Mouse (Mus musculus) thymus, adult 2 months (tissue): ENCODE measurements around the gene Daam1. TPM values are rescaled to one million over a fixed set of nuclear protein-coding genes. Genes with fewer than 3 reads are reported as not detected.

Experiments used
- DNase-seq: peaks from one replicate; pipeline ENCODE4 v3.0.0; 2021
- H3K27ac ChIP-seq: fragments of 200-500 bp; 2 replicates; pipeline ENCODE4 v1.5.1; 2012; ENCODE audit warnings: low read length, control low read depth; ENCODE audit not compliant: control insufficient read depth, insufficient read depth
- H3K27me3 ChIP-seq: fragments of 200-500 bp; 2 replicates; pipeline ENCODE4 v1.6.1; 2012; ENCODE audit warnings: mild to moderate bottlenecking, low read length, moderate library complexity, mixed read lengths; ENCODE audit not compliant: control insufficient read depth, insufficient read depth
- H3K36me3 ChIP-seq: fragments of 200-500 bp; 2 replicates; pipeline ENCODE4 v1.6.1; 2012; ENCODE audit warnings: mild to moderate bottlenecking, low read length, moderate library complexity; ENCODE audit not compliant: control insufficient read depth, insufficient read depth
- H3K4me1 ChIP-seq: fragments of 200-500 bp; replicated peaks from 2 replicates; pipeline ENCODE4 v1.6.1; 2012; ENCODE audit warnings: low read length; ENCODE audit not compliant: control insufficient read depth, insufficient read depth
- H3K4me3 ChIP-seq: fragments of 200-500 bp; 2 replicates; pipeline ENCODE4 v1.5.1; 2012; ENCODE audit warnings: mild to moderate bottlenecking, low read length, control low read depth, moderate library complexity; ENCODE audit not compliant: control insufficient read depth, insufficient read depth
- CTCF ChIP-seq: fragments of 200-500 bp; IDR thresholded peaks from 2 replicates; pipeline ENCODE4 v1.5.1; 2012; ENCODE audit warnings: mild to moderate bottlenecking, control low read depth, low read length, moderate library complexity, borderline replicate concordance; ENCODE audit not compliant: control insufficient read depth, poor library complexity, insufficient read depth; ENCODE audit errors: extremely low read depth
- POLR2A ChIP-seq: fragments of 200-500 bp; IDR thresholded peaks from 2 replicates; pipeline ENCODE4 v1.6.1; 2012; ENCODE audit warnings: mild to moderate bottlenecking, low read length, control low read depth, moderate library complexity; ENCODE audit not compliant: control insufficient read depth, poor library complexity, insufficient read depth; ENCODE audit errors: extremely low read depth
- WGBS: fragments of 180-500 bp; shearing (Covaris S2); methylation state at CpG from one replicate; pipeline ENCODE4 v1.1.7; 2018; 5-methylcytosine and 5-hydroxymethylcytosine counted together
- polyA plus RNA-seq: library from polyadenylated mRNA; depleted of rRNA; stranded (reverse); fragments of >200 nt; gene quantifications from 2 replicates; pipeline ENCODE4 v1.2.3, GENCODE M21; 2012

Daam1 gene
- polyA plus RNA-seq, 1 experiment: 3.4 TPM

DNA sequence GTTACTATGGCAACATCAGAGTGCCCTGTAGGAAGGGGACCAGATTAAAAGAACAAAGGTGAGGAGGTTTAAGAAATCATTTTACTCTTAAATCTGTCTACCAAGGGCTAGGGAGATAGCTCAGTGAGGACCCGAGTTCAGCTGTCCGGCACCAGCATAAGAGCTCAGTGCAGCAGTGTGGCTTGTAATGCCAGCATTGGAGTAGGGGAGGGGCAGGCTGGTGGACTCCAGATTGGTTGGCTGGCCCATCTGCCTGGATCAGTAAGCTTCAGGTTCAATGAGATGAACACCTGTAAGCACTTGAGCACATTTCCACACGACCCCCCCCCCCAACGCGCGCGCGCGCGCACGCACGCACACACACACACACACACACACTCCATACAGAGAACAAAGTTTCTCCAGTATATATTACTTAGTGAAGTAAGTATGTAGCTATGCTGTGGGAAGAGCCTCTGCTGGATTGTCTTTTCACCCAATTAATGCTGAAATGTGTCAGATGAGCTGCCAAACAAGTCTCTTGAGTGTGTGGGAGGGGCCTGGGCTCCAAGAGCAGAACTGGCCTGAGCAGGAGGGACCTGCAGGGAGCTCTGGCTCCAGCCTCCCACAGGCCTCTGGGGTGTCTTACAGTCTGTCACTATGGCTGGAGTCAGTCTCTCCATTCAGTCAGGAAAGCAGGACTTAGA is 75.8 kb downstream of the Daam1 start:
- Histone ChIP-seq H3K36me3 (no peaks in the 10 kb centered on the region), H3K4me1 (peaks cover 3% of the 10 kb centered on the region; the same call in 1 of the 2 replicates)

DNA sequence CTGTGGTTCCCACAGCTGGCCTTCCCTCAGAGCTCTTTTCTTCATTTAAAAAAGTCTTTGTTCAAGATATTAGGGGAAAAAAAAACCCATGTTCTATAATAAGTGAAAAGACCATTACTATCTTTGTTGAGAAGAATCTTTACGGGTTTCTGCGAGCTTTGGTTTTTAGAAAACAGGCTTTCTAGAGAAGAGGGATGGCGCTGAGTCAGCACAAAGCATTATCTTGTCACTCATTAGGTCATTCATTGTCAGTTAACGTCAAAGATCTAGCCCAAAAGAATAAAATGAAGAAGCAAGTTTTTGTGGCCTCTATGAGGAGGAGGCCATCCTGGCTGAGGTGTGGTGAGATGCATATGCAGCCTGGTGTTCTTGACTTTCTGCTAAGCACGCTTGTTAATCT is 78.1 kb downstream of the Daam1 start:
- H3K4me1 ChIP-seq: peaks cover 3% of the 10 kb centered on the region; the same call in 1 of the 2 replicates
- no peak for TF ChIP-seq CTCF
- TF ChIP-seq POLR2A: no peak

More for the DNA sequence above, 75.8 kb downstream of the Daam1 start:
- no peaks in the 10 kb centered on the region for H3K27me3 ChIP-seq
- 95% methylated on average over 12 of the region's 12 CpGs for WGBS
- TF ChIP-seq CTCF: no peak
- TF ChIP-seq POLR2A: no peak
- H3K4me3 ChIP-seq: no peak overlapping the region
- no peak for DNase-seq
- no peak overlapping the region for H3K27ac ChIP-seq

DNA sequence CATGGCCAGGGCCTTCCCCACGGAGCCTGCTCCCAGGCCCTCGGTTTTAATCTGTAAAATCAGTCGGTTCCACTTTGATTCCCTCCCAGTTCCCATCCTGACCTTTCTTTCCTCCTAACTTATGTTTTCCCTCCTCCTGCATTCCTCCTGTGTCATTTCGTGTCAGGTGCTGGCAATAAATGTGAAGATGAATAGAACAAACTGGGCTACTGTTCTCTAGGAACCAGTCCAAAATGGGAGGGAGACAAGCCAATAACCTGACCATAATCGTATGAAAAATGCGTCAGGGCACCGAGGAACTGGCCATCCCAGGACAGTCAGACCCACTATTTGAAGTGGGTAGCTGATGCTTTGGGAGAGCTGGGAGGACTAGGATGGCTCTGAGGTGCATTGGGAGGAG is 79.4 kb downstream of the Daam1 start:
- Histone ChIP-seq H3K4me1 (peaks cover 3% of the 10 kb centered on the region; the same call in 1 of the 2 replicates), H3K27me3 (no peaks in the 10 kb centered on the region), H3K27ac (no peak overlapping the region), H3K36me3 (no peaks in the 10 kb centered on the region), H3K4me3 (no peak overlapping the region)
- DNase-seq: no peak
- TF ChIP-seq CTCF: no peak
- no peak for TF ChIP-seq POLR2A
- 93% methylated on average over 7 of the region's 7 CpGs for WGBS

More for the DNA sequence above, 78.1 kb downstream of the Daam1 start:
- no peak overlapping the region for H3K4me3 ChIP-seq
- H3K36me3 ChIP-seq: no peaks in the 10 kb centered on the region
- 96% methylated on average over 5 of the region's 5 CpGs for WGBS
- no peak overlapping the region for H3K27ac ChIP-seq
- H3K27me3 ChIP-seq: no peaks in the 10 kb centered on the region
- no peak for DNase-seq

DNA sequence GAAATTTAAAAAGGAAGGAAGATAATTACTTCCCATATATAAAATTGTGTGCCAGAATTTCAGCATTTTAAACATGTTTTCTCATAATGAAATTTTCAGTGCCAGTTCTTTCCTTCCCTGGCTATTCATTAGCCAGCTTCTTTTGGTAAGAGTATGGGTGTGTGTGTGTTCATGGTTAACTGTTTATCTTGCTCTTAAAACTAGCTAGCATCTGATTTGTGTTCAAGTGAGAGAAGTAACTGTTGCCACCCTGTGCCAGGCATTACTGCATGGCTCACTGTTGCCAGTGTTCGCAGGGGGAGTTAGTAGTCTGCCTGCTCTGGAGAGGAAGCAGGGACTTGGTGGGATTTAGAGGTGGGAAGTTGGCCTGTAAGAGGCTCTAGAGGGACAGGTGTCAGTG is 81.4 kb downstream of the Daam1 start:
- Histone ChIP-seq H3K27me3 (no peaks in the 10 kb centered on the region), H3K36me3 (no peaks in the 10 kb centered on the region), H3K4me1 (no peaks in the 10 kb centered on the region), H3K27ac (no peak overlapping the region), H3K4me3 (no peak overlapping the region)
- no peak for TF ChIP-seq POLR2A
- TF ChIP-seq CTCF: no peak
- WGBS: 59% methylated on average over 1 of the region's 1 CpGs
- DNase-seq: no peak

DNA sequence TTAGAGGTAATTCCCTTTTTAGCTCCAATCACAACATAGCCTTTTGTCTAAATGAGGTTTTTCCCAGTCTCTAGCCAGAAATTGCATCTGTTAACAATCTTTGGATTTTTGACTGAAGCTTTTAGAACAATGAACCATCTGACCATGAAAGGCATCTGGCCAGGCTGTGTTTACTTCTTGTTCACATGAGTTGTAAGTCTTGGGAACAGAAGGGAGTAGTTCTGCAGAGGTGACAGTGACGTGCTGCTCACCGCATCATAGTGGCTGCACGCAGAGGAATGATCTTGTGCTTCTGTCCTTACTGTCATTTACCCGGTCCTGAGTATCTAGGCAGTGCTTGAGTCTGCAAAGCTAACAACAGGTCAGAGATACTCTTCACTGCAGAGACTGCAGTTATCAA is 88.3 kb downstream of the Daam1 start:
- TF ChIP-seq POLR2A: no peak
- no peak for TF ChIP-seq CTCF
- DNase-seq: no peak
- Histone ChIP-seq H3K4me3 (no peak overlapping the region), H3K27me3 (no peaks in the 10 kb centered on the region), H3K27ac (no peak overlapping the region), H3K36me3 (no peaks in the 10 kb centered on the region), H3K4me1 (no peaks in the 10 kb centered on the region)
- 93% methylated on average over 4 of the region's 4 CpGs for WGBS

DNA sequence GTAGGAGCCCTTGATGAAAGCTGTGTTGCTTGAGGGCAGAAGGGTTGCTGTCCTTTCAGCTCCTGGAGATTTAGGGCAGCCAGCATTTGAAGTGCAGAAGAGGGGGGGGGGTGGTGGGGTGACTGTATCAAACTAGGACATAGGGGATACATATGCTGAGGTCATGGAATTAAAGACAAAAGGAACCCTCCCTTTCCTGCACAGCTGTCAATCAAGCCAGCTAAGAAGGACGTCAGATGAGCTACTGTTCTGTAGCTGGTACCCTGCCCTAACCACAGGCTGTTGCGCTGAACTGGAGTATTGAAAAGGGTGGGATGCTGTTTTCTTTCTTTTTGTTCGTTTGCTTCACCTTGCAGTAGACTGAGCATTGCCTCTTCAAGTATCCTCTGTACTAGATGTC is 89.1 kb downstream of the Daam1 start:
- H3K27ac ChIP-seq: no peak overlapping the region
- no peaks in the 10 kb centered on the region for H3K27me3 ChIP-seq
- DNase-seq: no peak
- WGBS: 61% methylated on average over 3 of the region's 3 CpGs
- H3K36me3 ChIP-seq: no peaks in the 10 kb centered on the region
- H3K4me1 ChIP-seq: no peaks in the 10 kb centered on the region
- TF ChIP-seq POLR2A: no peak
- TF ChIP-seq CTCF: no peak
- no peak overlapping the region for H3K4me3 ChIP-seq
